Mouse (Mus musculus) gonadal fat pad, adult 2 months (tissue): Measurements from ENCODE around the gene Ccdc105. TPM values are rescaled to one million over a fixed set of nuclear protein-coding genes. Genes with fewer than 3 reads are reported as not detected.

Experiments used
- DNase-seq: peaks from one replicate; pipeline ENCODE4 v3.0.0-alpha.2; 2012; ENCODE audit warnings: low read depth
- polyA plus RNA-seq: library from polyadenylated mRNA; depleted of rRNA; stranded (reverse); fragments of >200 nt; gene quantifications from 2 replicates; pipeline ENCODE4 v1.2.3, GENCODE M21; 2012; rRNA removed

Gene Ccdc105
- polyA plus RNA-seq, 1 experiment = 0.05 TPM

GRCm38 (mm10) chr10:78715156-78715555 is 37.7 kb downstream of the Ccdc105 start:
- no peak for DNase-seq

DNA sequence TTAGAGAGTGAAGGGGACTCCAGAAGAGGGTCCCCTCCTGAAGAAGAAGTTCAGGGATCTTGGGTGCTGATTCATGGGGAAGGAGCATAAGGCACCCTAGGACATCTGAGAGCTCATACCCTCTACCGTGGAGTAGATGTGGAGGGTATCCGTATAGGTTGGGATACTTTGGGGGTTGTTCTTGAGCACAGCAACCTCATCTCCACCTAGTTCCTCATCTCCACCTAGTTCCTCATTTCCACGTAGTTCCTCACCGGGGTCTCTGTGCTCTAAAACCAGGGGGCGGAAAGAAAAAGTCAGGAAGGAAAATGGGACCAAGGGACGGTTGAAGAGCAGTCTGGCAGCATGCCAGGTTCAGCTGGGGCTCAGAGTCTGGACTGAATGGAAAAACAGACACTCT is 38.7 kb downstream of the Ccdc105 start:
- DNase-seq = no peak

DNA sequence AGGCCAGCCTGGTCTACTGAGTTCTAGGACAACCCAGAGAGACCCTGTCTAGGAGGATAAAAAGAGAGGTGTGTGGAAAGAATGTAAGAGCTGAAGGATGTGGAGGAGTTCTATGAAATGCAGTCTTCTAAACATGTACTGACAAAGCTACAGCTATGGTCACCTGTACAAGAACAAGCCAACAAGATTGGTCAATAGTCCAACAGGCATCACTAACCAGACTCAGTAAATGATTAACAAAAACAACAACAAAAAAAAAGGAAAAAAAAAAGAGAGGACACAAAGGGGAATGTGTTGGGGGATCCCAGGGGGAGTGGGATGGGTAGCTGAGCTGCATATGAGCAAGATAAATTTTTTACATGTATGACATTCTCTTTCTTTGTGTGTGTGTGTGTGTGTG is 42.2 kb downstream of the Ccdc105 start:
- no peak for DNase-seq

DNA sequence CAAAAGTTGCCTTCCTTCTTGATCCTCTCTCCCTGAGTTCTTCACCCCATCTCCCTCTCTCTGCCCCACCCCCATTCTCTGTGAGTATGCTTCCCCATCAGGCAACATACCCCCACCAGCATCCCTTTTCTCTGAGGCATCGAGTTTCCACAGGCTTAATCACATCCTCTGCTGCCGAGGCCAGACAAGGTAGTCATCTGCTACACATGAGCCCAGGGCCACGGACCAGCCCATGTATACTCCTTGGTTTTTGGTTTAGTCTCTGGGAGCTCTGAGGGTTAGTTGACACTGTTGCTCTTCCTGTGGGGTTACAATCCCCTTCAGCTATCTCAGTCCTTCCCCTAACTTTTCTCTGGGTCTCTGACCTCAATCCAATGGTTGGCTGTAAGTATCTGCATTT is 52.0 kb downstream of the Ccdc105 start:
- DNase-seq = no peak

Other genes with a start within 250 kb of the Ccdc105 start
- gene Olfr1358, start 235.6 kb downstream of the Ccdc105 start, polyA plus RNA-seq = 0.11 TPM in 1 of 2 replicates, not detected in the other
- gene Ilvbl, start 178.7 kb downstream of the Ccdc105 start, polyA plus RNA-seq = 57.2 and 63.0 TPM in 2 replicates
- gene Syde1, start 161.1 kb downstream of the Ccdc105 start, polyA plus RNA-seq = 22.7 and 30.0 TPM in 2 replicates
- gene Olfr1357, start 135.0 kb downstream of the Ccdc105 start, polyA plus RNA-seq = not detected in 2 replicates
- 0.11 TPM in 1 of 2 replicates, not detected in the other for gene Casp14, start 34.8 kb downstream of the Ccdc105 start, polyA plus RNA-seq
- 0.27 and 0.38 TPM in 2 replicates for gene Slc1a6, start 27.4 kb upstream of the Ccdc105 start, polyA plus RNA-seq
- not detected in 2 replicates for gene Olfr1356, start 99.1 kb upstream of the Ccdc105 start, polyA plus RNA-seq
- not detected in 2 replicates for gene Olfr1355, start 122.5 kb upstream of the Ccdc105 start, polyA plus RNA-seq
- gene Olfr1354, start 160.1 kb upstream of the Ccdc105 start, polyA plus RNA-seq = not detected in 2 replicates
- gene Olfr8, start 197.6 kb upstream of the Ccdc105 start, polyA plus RNA-seq = not detected in 2 replicates
- gene Olfr1353, start 210.2 kb upstream of the Ccdc105 start, polyA plus RNA-seq = not detected in 2 replicates
- gene Olfr1352, start 228.0 kb upstream of the Ccdc105 start, polyA plus RNA-seq = not detected in 2 replicates